Mouse (Mus musculus) thymus, postnatal 4 days (tissue): ENCODE results near the gene Nfatc2.

Source experiments
- DNase-seq: peaks from one replicate; pipeline ENCODE4 v3.0.0; 2021

Gene Nfatc2

GRCm38 (mm10) chr2:168526547-168527429 is 74.7 kb downstream of the Nfatc2 start:
- no peak for DNase-seq

GRCm38 (mm10) chr2:168525391-168526154 is 75.9 kb downstream of the Nfatc2 start:
- DNase-seq, result no peak

- DNase-seq, result peak; percentile 77
These were observed 76.5 kb downstream of the Nfatc2 start for GRCm38 (mm10) chr2:168524905-168525381.

GRCm38 (mm10) chr2:168522247-168522646 is 79.2 kb downstream of the Nfatc2 start:
- no peak for DNase-seq

- no peak for DNase-seq
These were observed 80.7 kb downstream of the Nfatc2 start for GRCm38 (mm10) chr2:168520771-168521170.

- DNase-seq, result no peak
These were observed 81.9 kb downstream of the Nfatc2 start for GRCm38 (mm10) chr2:168519589-168519988.

- no peak for DNase-seq
These were observed 83.2 kb downstream of the Nfatc2 start for GRCm38 (mm10) chr2:168518256-168518659.

GRCm38 (mm10) chr2:168517774-168518173 is 83.7 kb downstream of the Nfatc2 start:
- DNase-seq, result no peak

GRCm38 (mm10) chr2:168516717-168517116 is 84.7 kb downstream of the Nfatc2 start:
- DNase-seq, result peak; percentile 45

GRCm38 (mm10) chr2:168515466-168515865 is 86.0 kb downstream of the Nfatc2 start:
- DNase-seq, result no peak

GRCm38 (mm10) chr2:168514131-168514530 is 87.3 kb downstream of the Nfatc2 start:
- no peak for DNase-seq

GRCm38 (mm10) chr2:168511529-168511928 is 89.9 kb downstream of the Nfatc2 start:
- DNase-seq, result no peak

GRCm38 (mm10) chr2:168508469-168509198 is 92.8 kb downstream of the Nfatc2 start:
- DNase-seq, result no peak

- DNase-seq, result no peak
These were observed 96.8 kb downstream of the Nfatc2 start for GRCm38 (mm10) chr2:168504431-168505182.

GRCm38 (mm10) chr2:168503735-168504134 is 97.7 kb downstream of the Nfatc2 start:
- DNase-seq, result no peak

GRCm38 (mm10) chr2:168500750-168501149 is 100.7 kb downstream of the Nfatc2 start:
- no peak for DNase-seq

GRCm38 (mm10) chr2:168500244-168500643 is 101.2 kb downstream of the Nfatc2 start:
- no peak for DNase-seq

- DNase-seq, result no peak
These were observed 109.7 kb downstream of the Nfatc2 start for GRCm38 (mm10) chr2:168491791-168492190.

- DNase-seq, result peak; percentile 53
These were observed 111.5 kb downstream of the Nfatc2 start for GRCm38 (mm10) chr2:168489953-168490352.

GRCm38 (mm10) chr2:168488158-168488925 is 113.1 kb downstream of the Nfatc2 start:
- peak; percentile 53 for DNase-seq

- DNase-seq, result no peak
These were observed 120.3 kb downstream of the Nfatc2 start for GRCm38 (mm10) chr2:168481121-168481520.
